Mouse (Mus musculus): ENCODE measurements around the gene Rnls.

DNA sequence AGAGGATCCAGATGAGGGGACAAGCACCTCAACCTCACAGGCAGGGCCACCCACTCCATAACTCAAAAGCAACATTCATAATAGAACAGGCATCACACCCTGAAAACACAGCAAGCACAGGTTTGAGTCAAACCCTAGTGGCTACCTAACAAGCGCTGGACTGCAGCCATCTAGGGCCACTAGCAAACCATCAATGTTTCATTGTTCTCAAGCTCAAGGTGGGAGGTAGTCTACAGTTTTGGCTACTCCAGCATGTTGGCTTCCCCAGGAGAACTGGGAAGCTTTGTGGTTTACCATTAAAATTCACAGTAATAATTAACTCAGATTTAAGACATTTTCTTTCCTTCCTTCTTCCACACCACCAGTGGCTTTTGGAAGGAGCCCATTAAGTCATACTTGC is 118.4 kb downstream of the Rnls start:
- TF ChIP-seq CTCF (IDR thresholded peaks at IDR 0.05; ENCODE audit: insufficient read depth, low read depth, low read length): no peak
- no peak for TF ChIP-seq POLR2A (IDR thresholded peaks at IDR 0.05; ENCODE audit: insufficient read depth, low read depth, low read length)

Measured in olfactory bulb, adult 2 months (tissue).